Mouse (Mus musculus) brown adipose tissue, adult 24 weeks (tissue): ENCODE measurements around the gene Cpsf3. TPM values are rescaled to one million over a fixed set of nuclear protein-coding genes. Genes with fewer than 3 reads are reported as not detected.
A peak's percentile ranks its signal among the peaks of the same experiment; 100 is the strongest.

Experiments used
- H3K27ac ChIP-seq: fragments of 200-500 bp; replicated peaks from 2 replicates; pipeline ENCODE4 v1.5.1; 2012; ENCODE audit warnings: low read depth, mild to moderate bottlenecking, low read length
- H3K4me1 ChIP-seq: fragments of 200-500 bp; 2 replicates; pipeline ENCODE4 v1.6.1; 2012; ENCODE audit warnings: low read length, mixed read lengths; ENCODE audit not compliant: control insufficient read depth, insufficient read depth, insufficient read length
- H3K4me3 ChIP-seq: fragments of 200-500 bp; 2 replicates; pipeline ENCODE4 v1.5.1; 2012; ENCODE audit warnings: low read depth, mild to moderate bottlenecking, low read length, moderate library complexity; ENCODE audit not compliant: insufficient read depth
- polyA plus RNA-seq: library from polyadenylated mRNA; stranded (reverse); fragments of >200 nt; gene quantifications from 2 replicates; pipeline ENCODE4 v1.2.4, GENCODE M21; 2012; ENCODE audit not compliant: missing spikeins, insufficient read depth, insufficient read length

Gene Cpsf3
- polyA plus RNA-seq, 1 experiment: 28.3 TPM

DNA sequence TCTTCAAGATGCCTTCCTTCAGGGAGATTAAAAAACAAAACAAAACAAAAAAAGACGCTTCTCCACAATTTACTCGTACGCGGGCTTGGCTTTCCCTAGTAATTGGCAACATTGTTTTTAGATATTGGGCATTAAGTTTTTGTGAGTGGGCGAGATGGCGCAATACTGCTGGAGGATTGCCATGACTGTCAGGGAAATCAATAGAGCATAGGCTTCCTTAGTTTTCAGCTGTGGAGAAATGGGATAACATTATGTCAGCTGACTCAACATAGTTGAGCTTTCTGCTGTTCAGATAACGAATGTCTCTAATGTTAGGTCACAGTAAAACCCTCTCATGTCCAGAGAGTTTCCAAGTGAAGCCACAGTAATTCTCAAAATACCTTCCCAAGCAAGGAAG is 31.7 kb downstream of the Cpsf3 start:
- peak overlapping the region; percentile 95 for H3K4me3 ChIP-seq
- H3K27ac ChIP-seq: 0 out of 2 replicates have a peak overlapping the region, but pooled peaks have one; percentile 37
- no peaks in the 10 kb centered on the region for H3K4me1 ChIP-seq

GRCm38 (mm10) chr12:21318143-21318895 is 33.1 kb downstream of the Cpsf3 start:
- no peak overlapping the region for H3K27ac ChIP-seq
- H3K4me1 ChIP-seq: no peaks in the 10 kb centered on the region
- H3K4me3 ChIP-seq: no peak overlapping the region

DNA sequence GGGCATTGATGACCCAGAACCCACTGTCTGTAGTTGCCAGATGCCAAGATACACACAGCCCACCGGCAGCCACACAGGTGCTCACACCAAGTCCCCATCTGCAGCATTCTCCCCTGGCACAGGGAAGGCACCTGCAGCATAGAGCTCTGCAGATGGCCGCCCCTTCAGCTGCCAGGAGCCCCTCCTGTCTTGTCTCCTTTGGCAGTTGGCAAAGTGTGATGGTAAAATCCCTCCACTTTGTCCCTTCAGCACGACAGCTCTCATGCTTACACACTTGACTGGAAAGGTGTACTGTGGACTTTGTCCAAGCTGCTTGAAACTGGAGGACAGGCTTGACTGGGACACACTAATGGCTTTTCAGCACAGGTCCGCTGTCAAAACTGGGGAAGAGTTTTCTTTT is 35.1 kb downstream of the Cpsf3 start:
- Histone ChIP-seq H3K4me1 (no peaks in the 10 kb centered on the region), H3K4me3 (no peak overlapping the region), H3K27ac (no peak overlapping the region)

- H3K27ac ChIP-seq: no peak overlapping the region
- H3K4me3 ChIP-seq: no peak overlapping the region
- no peaks in the 10 kb centered on the region for H3K4me1 ChIP-seq
These were observed 36.0 kb downstream of the Cpsf3 start for GRCm38 (mm10) chr12:21321170-21321569.

- H3K27ac ChIP-seq: no peak overlapping the region
- no peak overlapping the region for H3K4me3 ChIP-seq
- no peaks in the 10 kb centered on the region for H3K4me1 ChIP-seq
These were observed 37.1 kb downstream of the Cpsf3 start for GRCm38 (mm10) chr12:21322296-21322695.

GRCm38 (mm10) chr12:21322856-21323255 is 37.7 kb downstream of the Cpsf3 start:
- Histone ChIP-seq H3K27ac (no peak overlapping the region), H3K4me3 (no peak overlapping the region), H3K4me1 (no peaks in the 10 kb centered on the region)

DNA sequence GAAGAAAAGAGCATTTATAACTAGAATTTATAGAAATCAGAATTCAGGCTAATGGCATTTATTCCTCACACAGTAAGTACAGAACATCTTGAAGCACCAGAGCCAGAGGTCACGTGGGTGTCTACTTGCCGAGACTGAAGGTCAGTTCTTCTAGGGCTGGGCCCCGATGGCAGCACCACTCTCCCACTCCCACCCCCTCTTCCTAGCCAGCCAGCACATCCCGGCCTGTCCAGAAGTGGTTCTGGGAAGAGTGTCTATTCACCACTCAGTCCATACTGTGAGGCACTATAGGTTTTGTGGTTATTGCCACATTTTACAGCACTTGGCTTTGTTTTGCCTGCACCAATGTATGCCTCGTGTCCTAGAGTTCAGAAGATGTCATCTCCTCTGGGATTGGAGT is 38.9 kb downstream of the Cpsf3 start:
- Histone ChIP-seq H3K27ac (no peak overlapping the region), H3K4me3 (no peak overlapping the region), H3K4me1 (no peaks in the 10 kb centered on the region)

- no peaks in the 10 kb centered on the region for H3K4me1 ChIP-seq
- H3K4me3 ChIP-seq: no peak overlapping the region
- no peak overlapping the region for H3K27ac ChIP-seq
These were observed 40.1 kb downstream of the Cpsf3 start for GRCm38 (mm10) chr12:21325266-21325665.

DNA sequence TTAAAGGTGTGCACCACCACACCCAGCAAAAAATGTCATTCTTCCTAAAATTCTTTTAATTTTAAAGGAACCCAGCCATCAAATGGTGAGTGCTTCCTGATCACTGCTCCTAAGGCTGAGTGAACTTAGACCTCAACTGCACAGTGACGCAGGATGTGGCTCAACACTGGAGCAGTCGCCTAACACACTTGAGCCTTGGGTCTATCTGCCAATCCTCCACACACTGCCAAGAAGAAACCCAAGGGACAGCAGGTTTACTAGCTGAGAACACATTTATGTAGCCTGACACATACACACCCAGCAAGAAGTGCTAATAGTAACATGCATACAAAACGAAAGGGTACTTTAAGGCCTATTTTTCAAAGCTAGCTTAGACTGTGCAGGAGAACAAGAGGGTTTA is 41.1 kb downstream of the Cpsf3 start:
- Histone ChIP-seq H3K4me1 (no peaks in the 10 kb centered on the region), H3K4me3 (no peak overlapping the region), H3K27ac (no peak overlapping the region)

GRCm38 (mm10) chr12:21329661-21330400 is 44.6 kb downstream of the Cpsf3 start:
- Histone ChIP-seq H3K4me3 (no peak overlapping the region), H3K27ac (no peak overlapping the region), H3K4me1 (no peaks in the 10 kb centered on the region)

DNA sequence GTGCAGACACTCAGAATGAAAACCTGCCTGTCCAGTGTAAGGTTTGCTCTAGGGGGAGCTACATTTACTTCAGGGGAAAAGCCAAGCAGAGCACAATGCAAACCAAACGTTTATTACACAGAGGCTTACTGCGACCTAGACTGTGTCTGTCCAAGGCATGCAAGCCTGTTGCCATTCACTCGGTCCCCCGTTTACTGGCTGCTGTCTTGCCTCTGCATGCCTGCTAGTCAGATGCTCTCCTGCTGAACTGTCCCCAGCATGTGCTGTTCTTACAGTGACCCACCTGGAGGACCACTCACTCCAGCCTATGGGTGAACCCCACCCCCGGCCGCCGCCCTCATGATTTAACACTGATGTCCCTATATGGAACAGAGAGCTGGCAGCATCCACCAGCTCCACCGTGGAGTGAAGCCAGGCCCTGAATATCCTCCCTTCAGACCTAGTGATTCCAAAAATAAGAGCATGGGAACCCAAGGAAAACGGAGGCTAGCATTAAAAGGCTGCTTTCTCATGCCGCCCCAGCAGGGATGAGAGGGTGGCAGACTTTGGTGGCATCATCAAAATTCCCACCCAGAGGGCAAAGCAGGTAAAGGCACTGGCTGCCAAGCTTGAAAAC is 45.9 kb downstream of the Cpsf3 start:
- H3K27ac ChIP-seq: no peak overlapping the region
- no peak overlapping the region for H3K4me3 ChIP-seq
- no peaks in the 10 kb centered on the region for H3K4me1 ChIP-seq

DNA sequence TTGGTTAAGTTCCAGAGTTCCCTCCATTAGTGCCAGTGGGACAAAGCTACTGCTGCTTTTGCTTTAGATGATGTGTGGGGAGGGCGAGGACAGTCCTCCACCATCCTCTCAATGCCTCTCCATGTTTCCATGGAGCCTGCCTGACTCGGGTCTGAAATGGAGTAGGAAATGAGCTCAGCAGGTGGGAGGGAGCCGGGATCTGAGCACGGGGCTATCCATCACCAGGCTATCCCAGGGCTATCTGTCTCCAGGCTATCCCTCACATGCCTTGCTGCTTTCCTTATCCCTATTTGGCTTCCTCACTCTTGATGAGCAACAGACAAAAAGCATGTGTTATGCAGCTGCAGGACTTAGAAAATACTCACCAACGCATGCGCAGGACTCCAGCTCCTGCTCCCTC is 46.5 kb downstream of the Cpsf3 start:
- no peak overlapping the region for H3K27ac ChIP-seq
- no peak overlapping the region for H3K4me3 ChIP-seq
- no peaks in the 10 kb centered on the region for H3K4me1 ChIP-seq

GRCm38 (mm10) chr12:21333021-21333420 is 47.8 kb downstream of the Cpsf3 start:
- no peaks in the 10 kb centered on the region for H3K4me1 ChIP-seq
- no peak overlapping the region for H3K27ac ChIP-seq
- H3K4me3 ChIP-seq: no peak overlapping the region

GRCm38 (mm10) chr12:21333766-21334165 is 48.6 kb downstream of the Cpsf3 start:
- Histone ChIP-seq H3K4me1 (no peaks in the 10 kb centered on the region), H3K4me3 (no peak overlapping the region), H3K27ac (no peak overlapping the region)

GRCm38 (mm10) chr12:21335869-21336268 is 50.7 kb downstream of the Cpsf3 start:
- Histone ChIP-seq H3K27ac (no peak overlapping the region), H3K4me1 (no peaks in the 10 kb centered on the region), H3K4me3 (no peak overlapping the region)
